Mouse (Mus musculus) liver, embryonic 14.5 days (tissue): ENCODE measurements around the gene Ttll2. TPM values are rescaled to one million over a fixed set of nuclear protein-coding genes. Genes with fewer than 3 reads are reported as not detected.
"Not testable (repeated sequence)": the region's sequence is repeated elsewhere in the genome, so short reads cannot be mapped to it uniquely, and the experiment has no call there.

Experiments
- ATAC-seq: fragments of 200-750 bp; cut with Nextera tagmentation; 2 replicates; pipeline ENCODE4 v1.8.0; 2017; ENCODE audit warnings: moderate number of reproducible peaks, mild to moderate bottlenecking, moderate library complexity; ENCODE audit not compliant: insufficient read depth
- DNase-seq, 3 experiments: peaks; one replicate each; pipeline ENCODE4 v3.0.0-alpha.2; 2012 to 2013; ENCODE audit warnings: low read depth in 3 of 3, low spot score in 3 of 3
- H3K27ac ChIP-seq: fragments of 300-500 bp; sonication (generic); 2 replicates; pipeline ENCODE4 v1.5.1; 2014; ENCODE audit warnings: moderate library complexity, mild to moderate bottlenecking, control low read depth, inconsistent platforms
- H3K27me3 ChIP-seq: fragments of 300-500 bp; sonication (generic); 2 replicates; pipeline ENCODE4 v1.6.1; 2014; ENCODE audit warnings: mild to moderate bottlenecking, low read length, moderate library complexity; ENCODE audit not compliant: control insufficient read depth, insufficient read depth
- H3K36me3 ChIP-seq: fragments of 300-500 bp; sonication (generic); replicated peaks from 2 replicates; pipeline ENCODE4 v1.6.1; 2014; ENCODE audit warnings: low read depth; ENCODE audit not compliant: control insufficient read depth, insufficient read depth
- H3K4me1 ChIP-seq, 2 experiments: fragments of 200-500 bp in 1 of 2; fragments of 300-500 bp in 1 of 2; sonication (generic) in 1 of 2; replicated peaks; 2 replicates each; pipeline ENCODE4 v1.6.1; 2012 to 2014; ENCODE audit warnings: antibody characterized with exemption in 1 of 2, inconsistent platforms in 1 of 2, low read length in 1 of 2; ENCODE audit not compliant: control insufficient read depth in 2 of 2, insufficient read depth in 2 of 2
- H3K4me2 ChIP-seq: fragments of 300-500 bp; sonication (generic); 2 replicates; pipeline ENCODE4 v1.6.1; 2014; ENCODE audit warnings: low read depth, mild to moderate bottlenecking, control low read depth, moderate library complexity
- H3K4me3 ChIP-seq, 2 experiments: fragments of 200-500 bp in 1 of 2; fragments of 300-500 bp in 1 of 2; sonication (generic) in 1 of 2; 2 replicates each; pipeline ENCODE4 v1.5.1; 2012 to 2014; ENCODE audit warnings: low read depth in 2 of 2, low read length in 2 of 2, mild to moderate bottlenecking in 2 of 2, control low read depth in 1 of 2, inconsistent platforms in 1 of 2, moderate library complexity in 1 of 2; ENCODE audit not compliant: insufficient read depth in 1 of 2
- H3K9ac ChIP-seq: fragments of 300-500 bp; sonication (generic); replicated peaks from 2 replicates; pipeline ENCODE4 v1.6.1; 2014; ENCODE audit warnings: mild to moderate bottlenecking, control low read depth, moderate library complexity
- H3K9me3 ChIP-seq: fragments of 300-500 bp; sonication (generic); 2 replicates; pipeline ENCODE4 v1.6.1; 2016; ENCODE audit warnings: low read length, mixed read lengths; ENCODE audit not compliant: control insufficient read depth
- CTCF ChIP-seq: IDR thresholded peaks from 2 replicates; pipeline ENCODE4 v1.5.1; 2016; ENCODE audit warnings: antibody characterized with exemption, low read depth, control low read depth
- WGBS: fragments of 180-500 bp; shearing (Covaris S2); extraction: QIAGEN DNeasy Blood & Tissue Kit; methylation state at CpG from one replicate; pipeline ENCODE4 v1.1.7; 2014; ENCODE audit not compliant: insufficient replicate concordance; 5-methylcytosine and 5-hydroxymethylcytosine counted together
- polyA plus RNA-seq, 2 experiments: library from polyadenylated mRNA; depleted of rRNA in 1 of 2; stranded (reverse) in 1 of 2; unstranded in 1 of 2; fragments of >200 nt; fragmentation: Nextera tagmentation in 1 of 2; extraction: Ambion mirVana in 1 of 2; gene quantifications; 2 replicates each; pipeline versions ENCODE4 v1.2.1 to v1.2.3; 2012 to 2014

Ttll2 gene
- polyA plus RNA-seq, 2 experiments, result 0.02 TPM; not detected in 1

GRCm38 (mm10) chr17:7306278-7307196, 46.0 kb downstream of the Ttll2 start:
- TF ChIP-seq CTCF, result peak; percentile 52
- not testable (repeated sequence) for ATAC-seq, H3K9me3 ChIP-seq, H3K4me2 ChIP-seq, H3K27me3 ChIP-seq, H3K4me1 ChIP-seq, H3K27ac ChIP-seq, H3K36me3 ChIP-seq, DNase-seq, H3K4me3 ChIP-seq, H3K9ac ChIP-seq
- WGBS, result 50% methylated on average over 8 of the region's 8 CpGs

Other genes with a start within 250 kb of the Ttll2 start
- 1.0 and 1.1 TPM in 2 replicates for gene Rps6ka2, start 182.6 kb downstream of the Ttll2 start, polyA plus RNA-seq (2012; rRNA removed)
- 0.89 and 1.2 TPM in 2 replicates for gene Rps6ka2, start 182.6 kb downstream of the Ttll2 start, polyA plus RNA-seq (2014; fragmentation: Nextera tagmentation; extraction: Ambion mirVana)
- 0.02 TPM in 1 of 2 replicates, not detected in the other for gene Tcp10a, start 28.1 kb downstream of the Ttll2 start, polyA plus RNA-seq (2012; rRNA removed)
- not detected in 2 replicates for gene Tcp10a, start 28.1 kb downstream of the Ttll2 start, polyA plus RNA-seq (2014; fragmentation: Nextera tagmentation; extraction: Ambion mirVana)
- 0.12 TPM in 1 of 2 replicates, not detected in the other for gene Gm49630, start 19.3 kb upstream of the Ttll2 start, polyA plus RNA-seq (2012; rRNA removed)
- gene Gm49630, start 19.3 kb upstream of the Ttll2 start, polyA plus RNA-seq (2014; fragmentation: Nextera tagmentation; extraction: Ambion mirVana), result not detected in 2 replicates
- 0.31 TPM in 2 replicates for gene Unc93a2, start 32.8 kb upstream of the Ttll2 start, polyA plus RNA-seq (2012; rRNA removed)
- 0.37 TPM in 2 replicates for gene Unc93a2, start 32.8 kb upstream of the Ttll2 start, polyA plus RNA-seq (2014; fragmentation: Nextera tagmentation; extraction: Ambion mirVana)